Mouse (Mus musculus) MEL (cell line): Measurements from ENCODE around the gene Tgtp2. TPM values are rescaled to one million over a fixed set of nuclear protein-coding genes. Genes with fewer than 3 reads are reported as not detected.
A peak's percentile ranks its signal among the peaks of the same experiment; 100 is the strongest.

Experiments used
- DNase-seq: peaks from one replicate; pipeline ENCODE4 v3.0.0; 2011; ENCODE audit warnings: low read depth, low spot score
- H3K27ac ChIP-seq: 2 replicates; pipeline ENCODE4 v1.5.1; 2012; ENCODE audit warnings: low read depth, mild to moderate bottlenecking, control low read depth, low read length, moderate library complexity; ENCODE audit not compliant: control insufficient read depth
- H3K27me3 ChIP-seq, 2 experiments: fragments of 150-350 bp in 1 of 2; sonication (generic) in 1 of 2; 2 replicates each; pipeline ENCODE4 v1.6.1; 2012; ENCODE audit warnings: low read length in 2 of 2, mild to moderate bottlenecking in 2 of 2, improper control_type of control experiment in 1 of 2, moderate library complexity in 1 of 2; ENCODE audit not compliant: insufficient read depth in 2 of 2, control insufficient read depth in 1 of 2
- H3K36me3 ChIP-seq, 2 experiments: 2 replicates each; pipeline ENCODE4 v1.6.1; 2012 to 2014; ENCODE audit warnings: low read length in 2 of 2, improper control_type of control experiment in 1 of 2, inconsistent platforms in 1 of 2, mild to moderate bottlenecking in 1 of 2; ENCODE audit not compliant: insufficient read depth in 2 of 2, control insufficient read depth in 1 of 2
- H3K4me1 ChIP-seq, 2 experiments: fragments of 150-350 bp in 1 of 2; sonication (generic) in 1 of 2; 2 replicates each; pipeline ENCODE4 v1.6.1; 2012; ENCODE audit warnings: low read length in 2 of 2, improper control_type of control experiment in 1 of 2, mild to moderate bottlenecking in 1 of 2; ENCODE audit not compliant: insufficient read depth in 2 of 2, control insufficient read depth in 1 of 2
- H3K4me3 ChIP-seq, 2 experiments: fragments of 150-350 bp in 1 of 2; sonication (generic) in 1 of 2; 2 replicates each; pipeline ENCODE4 v1.5.1; 2012; ENCODE audit warnings: low read depth in 2 of 2, low read length in 2 of 2, mild to moderate bottlenecking in 2 of 2, moderate library complexity in 2 of 2, control low read depth in 1 of 2, improper control_type of control experiment in 1 of 2; ENCODE audit not compliant: control insufficient read depth in 1 of 2, insufficient read depth in 1 of 2
- H3K79me2 ChIP-seq: 2 replicates; pipeline ENCODE4 v1.6.1; 2012; ENCODE audit warnings: mild to moderate bottlenecking, low read length, moderate library complexity; ENCODE audit not compliant: control insufficient read depth, poor library complexity, insufficient read depth
- H3K9ac ChIP-seq: 2 replicates; pipeline ENCODE4 v1.6.1; 2012; ENCODE audit warnings: low read depth, mild to moderate bottlenecking, control low read depth, low read length, moderate library complexity; ENCODE audit not compliant: control insufficient read depth, poor library complexity, severe bottlenecking
- H3K9me3 ChIP-seq: fragments of 150-350 bp; sonication (generic); replicated peaks from 2 replicates; pipeline ENCODE4 v1.6.1; 2012; ENCODE audit warnings: mild to moderate bottlenecking, low read length, improper control_type of control experiment, moderate library complexity; ENCODE audit not compliant: insufficient read depth
- BHLHE40 ChIP-seq: IDR thresholded peaks from 2 replicates; pipeline ENCODE4 v1.6.1; 2012; ENCODE audit warnings: low read depth, mild to moderate bottlenecking, inconsistent platforms, low read length, improper control_type of control experiment, borderline replicate concordance
- CHD2 ChIP-seq: IDR thresholded peaks from 2 replicates; pipeline ENCODE4 v1.6.1; 2011; ENCODE audit warnings: low read length, improper control_type of control experiment
- CTCF ChIP-seq, 3 experiments: IDR thresholded peaks in 2 of 3; conservative IDR thresholded peaks in 1 of 3; 2 replicates each; pipeline ENCODE4 v1.5.1; 2011 to 2012; ENCODE audit warnings: low read length in 3 of 3, low read depth in 2 of 3, mild to moderate bottlenecking in 2 of 3, improper control_type of control experiment in 1 of 3, inconsistent platforms in 1 of 3, mixed read lengths in 1 of 3, moderate library complexity in 1 of 3; ENCODE audit not compliant: control insufficient read depth in 1 of 3, insufficient read depth in 1 of 3, poor library complexity in 1 of 3, severe bottlenecking in 1 of 3
- ELF1 ChIP-seq: IDR thresholded peaks from 2 replicates; pipeline ENCODE4 v1.6.1; 2014; ENCODE audit warnings: low read depth, mild to moderate bottlenecking, inconsistent platforms, low read length, improper control_type of control experiment, moderate library complexity
- EP300 ChIP-seq, 2 experiments: IDR thresholded peaks; 2 replicates each; pipeline ENCODE4 v1.6.1; 2011; ENCODE audit warnings: improper control_type of control experiment in 2 of 2, low read length in 2 of 2, low read depth in 1 of 2, mild to moderate bottlenecking in 1 of 2
- GABPA ChIP-seq: IDR thresholded peaks from 2 replicates; pipeline ENCODE4 v1.6.1; 2012; ENCODE audit warnings: low read depth, mild to moderate bottlenecking, inconsistent platforms, low read length, improper control_type of control experiment, moderate library complexity
- HCFC1 ChIP-seq: IDR thresholded peaks from 2 replicates; pipeline ENCODE4 v1.6.1; 2012; ENCODE audit warnings: low read depth, mild to moderate bottlenecking, inconsistent platforms, low read length, improper control_type of control experiment, moderate library complexity
- KAT2A ChIP-seq: conservative IDR thresholded peaks from 2 replicates; pipeline ENCODE4 v1.6.1; 2012; ENCODE audit warnings: low read depth, low read length, improper control_type of control experiment, inconsistent platforms
- MAFK ChIP-seq: IDR thresholded peaks from 2 replicates; pipeline ENCODE4 v1.6.1; 2011; ENCODE audit warnings: low read depth, mild to moderate bottlenecking, low read length, improper control_type of control experiment, borderline replicate concordance
- MAX ChIP-seq: IDR thresholded peaks from 2 replicates; pipeline ENCODE4 v1.6.1; 2011; ENCODE audit warnings: low read length, improper control_type of control experiment
- MEF2A ChIP-seq: IDR thresholded peaks from 2 replicates; pipeline ENCODE4 v1.6.1; 2014; ENCODE audit warnings: low read depth, mild to moderate bottlenecking, inconsistent platforms, low read length, improper control_type of control experiment; ENCODE audit not compliant: poor library complexity, insufficient replicate concordance, severe bottlenecking; ENCODE audit errors: extremely low read depth
- MXI1 ChIP-seq: IDR thresholded peaks from 2 replicates; pipeline ENCODE4 v1.6.1; 2011; ENCODE audit warnings: mild to moderate bottlenecking, low read depth, low read length, improper control_type of control experiment
- MYB ChIP-seq: IDR thresholded peaks from 2 replicates; pipeline ENCODE4 v1.6.1; 2011; ENCODE audit warnings: mild to moderate bottlenecking, low read depth, low read length, improper control_type of control experiment
- NELFE ChIP-seq: IDR thresholded peaks from 2 replicates; pipeline ENCODE4 v1.6.1; 2011; ENCODE audit warnings: low read depth, low read length, improper control_type of control experiment
- NRF1 ChIP-seq: IDR thresholded peaks from 2 replicates; pipeline ENCODE4 v1.6.1; 2014; ENCODE audit warnings: low read depth, mild to moderate bottlenecking, inconsistent platforms, low read length, improper control_type of control experiment, moderate library complexity; ENCODE audit not compliant: poor library complexity, insufficient read depth, severe bottlenecking
- POLR2A ChIP-seq, 2 experiments: IDR thresholded peaks; 2 replicates each; pipeline ENCODE4 v1.6.1; 2011 to 2012; ENCODE audit warnings: low read length in 2 of 2, mild to moderate bottlenecking in 2 of 2, control low read depth in 1 of 2, improper control_type of control experiment in 1 of 2, low read depth in 1 of 2, moderate library complexity in 1 of 2; ENCODE audit not compliant: control insufficient read depth in 1 of 2, insufficient read depth in 1 of 2, poor library complexity in 1 of 2
- POLR2AphosphoS2 ChIP-seq: IDR thresholded peaks from 2 replicates; pipeline ENCODE4 v1.6.1; 2011; ENCODE audit warnings: low read length, improper control_type of control experiment
- RAD21 ChIP-seq: IDR thresholded peaks from 2 replicates; pipeline ENCODE4 v1.6.1; 2011; ENCODE audit warnings: mild to moderate bottlenecking, low read depth, low read length, improper control_type of control experiment
- RCOR1 ChIP-seq: IDR thresholded peaks from 2 replicates; pipeline ENCODE4 v1.6.1; 2012; ENCODE audit warnings: low read depth, mild to moderate bottlenecking, inconsistent platforms, low read length, improper control_type of control experiment
- SIN3A ChIP-seq: IDR thresholded peaks from 2 replicates; pipeline ENCODE4 v1.6.1; 2012; ENCODE audit warnings: low read length, improper control_type of control experiment, inconsistent platforms
- SMC3 ChIP-seq: IDR thresholded peaks from 2 replicates; pipeline ENCODE4 v1.6.1; 2011; ENCODE audit warnings: low read depth, low read length, improper control_type of control experiment
- TAL1 ChIP-seq: IDR thresholded peaks from 2 replicates; pipeline ENCODE4 v1.6.1; 2012; ENCODE audit warnings: mild to moderate bottlenecking, inconsistent platforms, low read length, moderate library complexity, mixed read lengths
- TBP ChIP-seq: IDR thresholded peaks from 2 replicates; pipeline ENCODE4 v1.8.0; 2011; ENCODE audit warnings: low read depth, low read length, improper control_type of control experiment
- TCF12 ChIP-seq: IDR thresholded peaks from 2 replicates; pipeline ENCODE4 v1.6.1; 2014; ENCODE audit warnings: low read depth, mild to moderate bottlenecking, inconsistent platforms, low read length, improper control_type of control experiment, moderate library complexity
- ZC3H11A ChIP-seq: IDR thresholded peaks from 2 replicates; pipeline ENCODE4 v1.6.1; 2012; ENCODE audit warnings: low read depth, mild to moderate bottlenecking, inconsistent platforms, low read length, improper control_type of control experiment
- ZMIZ1 ChIP-seq: IDR thresholded peaks from 2 replicates; pipeline ENCODE4 v1.6.1; 2012; ENCODE audit warnings: low read depth, mild to moderate bottlenecking, inconsistent platforms, low read length, improper control_type of control experiment, moderate library complexity
- ZNF384 ChIP-seq: IDR thresholded peaks from 2 replicates; pipeline ENCODE4 v1.6.1; 2012; ENCODE audit warnings: low read depth, mild to moderate bottlenecking, inconsistent platforms, low read length, improper control_type of control experiment
- polyA plus RNA-seq, 2 experiments: library from polyadenylated mRNA; stranded (reverse) in 1 of 2; unstranded in 1 of 2; fragments of >175 nt in 1 of 2; fragments of >200 nt in 1 of 2; gene quantifications; 2 replicates each; pipeline versions ENCODE4 v1.2.1 to v1.2.4; 2012; ENCODE audit warnings: low replicate concordance in 2 of 2, low read depth in 1 of 2; ENCODE audit not compliant: insufficient read length in 2 of 2, insufficient read depth in 1 of 2, missing spikeins in 1 of 2
- total RNA-seq: library from RNA; depleted of rRNA; stranded (reverse); fragments of 300-350 nt; gene quantifications from 2 replicates; pipeline ENCODE4 v1.2.3, GENCODE M21; 2012

Gene Tgtp2
- total and polyA plus RNA-seq, 3 experiments: 0.54 to 0.77 TPM; not detected in 1

DNA sequence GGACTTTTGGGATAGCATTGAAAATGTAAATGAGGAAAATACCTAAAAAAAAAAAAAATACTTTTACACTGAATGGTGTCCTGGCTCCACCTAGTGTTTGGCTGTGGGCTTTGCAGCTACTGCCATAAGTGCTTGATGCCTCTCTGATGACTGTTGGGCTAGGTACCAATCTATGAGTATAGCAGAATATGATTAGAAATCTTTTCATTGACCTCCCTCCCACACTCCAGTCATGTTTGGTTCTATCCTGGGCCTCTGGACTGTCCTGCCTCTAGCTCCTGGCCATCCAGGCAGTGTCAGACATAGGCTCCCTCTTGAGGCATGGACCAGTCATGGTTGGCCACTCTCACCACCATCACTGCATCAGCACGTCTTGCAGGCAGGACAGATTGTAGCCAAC is 44.8 kb upstream of the Tgtp2 start:
- Histone ChIP-seq H3K79me2 (no peaks in the 10 kb centered on the region), H3K36me3 (no peaks in the 10 kb centered on the region; a peak in 1 of 4 replicates), H3K27ac (no peak overlapping the region), H3K9me3 (no peaks in the 10 kb centered on the region), H3K27me3 (no peaks in the 10 kb centered on the region; a peak in 1 of 4 replicates), H3K4me3 (no peak overlapping the region), H3K4me1 (peaks cover under 1 to 4% of the 10 kb centered on the region in 2 experiments; a peak in 3 of 4 replicates), H3K9ac (no peak overlapping the region)
- DNase-seq: peak; percentile 73
- TF ChIP-seq MYB: no peak
- TF ChIP-seq MEF2A: no peak
- no peak for TF ChIP-seq GABPA
- no peak for TF ChIP-seq TBP
- TF ChIP-seq NRF1: no peak
- peak; percentile 79 for TF ChIP-seq ZC3H11A
- TF ChIP-seq TCF12: no peak
- no peak for TF ChIP-seq EP300 (IDR thresholded peaks at IDR 0.05; ENCODE audit: low read depth in 1 of 2, low read length in 2 of 2)
- no peak for TF ChIP-seq TAL1
- no peak for TF ChIP-seq CHD2
- no peak for TF ChIP-seq SIN3A
- peak; percentile 92 for TF ChIP-seq ZNF384
- no peak for TF ChIP-seq ZMIZ1
- TF ChIP-seq POLR2A (IDR thresholded peaks at IDR 0.05; ENCODE audit: control insufficient read depth in 1 of 2, insufficient read depth in 1 of 2, low read depth in 1 of 2, low read length in 2 of 2, poor library complexity in 1 of 2): no peak
- no peak for TF ChIP-seq BHLHE40
- peak; percentile 71 to 81 (median 75) for TF ChIP-seq CTCF (IDR thresholded peaks at IDR 0.05 in 2 of 3, conservative IDR thresholded peaks at IDR 0.05 in 1 of 3; ENCODE audit: control insufficient read depth in 1 of 3, insufficient read depth in 1 of 3, low read depth in 2 of 3, low read length in 3 of 3, poor library complexity in 1 of 3, severe bottlenecking in 1 of 3)
- TF ChIP-seq NELFE: no peak
- no peak for TF ChIP-seq RCOR1
- TF ChIP-seq HCFC1: no peak
- TF ChIP-seq ELF1: no peak
- peak; percentile 75 for TF ChIP-seq RAD21
- no peak for TF ChIP-seq MAX
- no peak for TF ChIP-seq MXI1
- TF ChIP-seq POLR2AphosphoS2: no peak
- no peak for TF ChIP-seq KAT2A
- peak; percentile 76 for TF ChIP-seq SMC3
- TF ChIP-seq MAFK: no peak
